Mouse (Mus musculus) heart, adult 11 months (tissue): ENCODE measurements around the gene Card19.

ENCODE experiments used
- DNase-seq: peaks from one replicate; pipeline ENCODE4 v3.0.0; 2022

Gene Card19

GRCm38 (mm10) chr13:49192156-49192855, 23.5 kb downstream of the Card19 start:
- DNase-seq: peak; percentile 87

- peak; percentile 88 for DNase-seq
Measured at GRCm38 (mm10) chr13:49191673-49192035, 24.2 kb downstream of the Card19 start.

- peak; percentile 92 for DNase-seq
Measured at GRCm38 (mm10) chr13:49190876-49191672, 24.8 kb downstream of the Card19 start.

GRCm38 (mm10) chr13:49189970-49190870, 25.6 kb downstream of the Card19 start:
- DNase-seq: peak; percentile 99

- peak; percentile 86 for DNase-seq
Measured at GRCm38 (mm10) chr13:49188966-49189360, 26.9 kb downstream of the Card19 start.

- no peak for DNase-seq
Measured at GRCm38 (mm10) chr13:49188219-49188965, 27.4 kb downstream of the Card19 start.

- DNase-seq: peak; percentile 99
Measured at GRCm38 (mm10) chr13:49187288-49188218, 28.3 kb downstream of the Card19 start, which contains the start of gene Ninj1. TSS of gene Ninj1 (plus strand) at chr13:49187485.

- DNase-seq: no peak
Measured at GRCm38 (mm10) chr13:49186798-49187287, 29.0 kb downstream of the Card19 start.

- DNase-seq: peak; percentile 94
Measured at GRCm38 (mm10) chr13:49183646-49184045, 32.2 kb downstream of the Card19 start.

- DNase-seq: no peak
Measured at GRCm38 (mm10) chr13:49183161-49183560, 32.7 kb downstream of the Card19 start.

- peak; percentile 93 for DNase-seq
Measured at GRCm38 (mm10) chr13:49181411-49181984, 34.3 kb downstream of the Card19 start.

- no peak for DNase-seq
Measured at GRCm38 (mm10) chr13:49180691-49181090, 35.1 kb downstream of the Card19 start.

- DNase-seq: peak; percentile 89
Measured at GRCm38 (mm10) chr13:49180274-49180673, 35.6 kb downstream of the Card19 start.

GRCm38 (mm10) chr13:49178839-49179585, 36.8 kb downstream of the Card19 start:
- peak; percentile 98 for DNase-seq

- DNase-seq: peak; percentile 90
Measured at GRCm38 (mm10) chr13:49175509-49175908, 40.3 kb downstream of the Card19 start.

GRCm38 (mm10) chr13:49172971-49173596, 42.8 kb downstream of the Card19 start:
- peak; percentile 96 for DNase-seq

- peak; percentile 89 for DNase-seq
Measured at GRCm38 (mm10) chr13:49172335-49172734, 43.5 kb downstream of the Card19 start.

GRCm38 (mm10) chr13:49171729-49172128, 44.1 kb downstream of the Card19 start:
- peak; percentile 82 for DNase-seq

GRCm38 (mm10) chr13:49170623-49171022, 45.2 kb downstream of the Card19 start:
- DNase-seq: no peak
